Mouse (Mus musculus): ENCODE data around the gene Gfpt1. TPM values are rescaled to one million over a fixed set of nuclear protein-coding genes. Genes with fewer than 3 reads are reported as not detected.
"Not testable (repeated sequence)": the region's sequence is repeated elsewhere in the genome, so short reads cannot be mapped to it uniquely, and the experiment has no call there.

Gfpt1 gene
- total RNA-seq, 2 experiments from 2014 or later = 48.5 to 49.7 TPM

DNA sequence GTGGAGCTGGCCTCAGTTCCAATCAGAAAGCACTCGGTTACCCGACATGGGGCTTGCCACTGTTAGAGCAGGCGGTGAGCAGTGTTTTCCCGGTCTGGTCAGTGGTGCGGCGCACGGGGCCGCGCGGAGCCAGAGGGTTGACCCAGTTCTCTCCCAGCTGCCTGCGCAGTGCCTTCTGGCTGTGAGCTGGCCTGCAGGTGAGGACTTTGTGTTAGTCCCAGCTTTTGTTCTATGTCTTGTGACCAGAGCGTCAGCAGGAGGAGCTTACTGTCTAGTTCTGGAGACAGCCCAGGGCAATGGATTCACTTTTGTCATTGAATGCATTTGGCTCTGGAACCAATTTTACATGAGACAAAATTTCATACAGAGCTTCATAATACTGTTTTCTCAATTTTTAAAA is 20.9 kb upstream of the Gfpt1 start:
- no peak overlapping the region for H3K4me3 ChIP-seq
- DNase-seq (ENCODE audit: low spot score in 2 of 2) = no peak
- TF ChIP-seq CTCF (conservative IDR thresholded peaks at IDR 0.05) = no peak
- H3K27ac ChIP-seq = no peak overlapping the region

DNA sequence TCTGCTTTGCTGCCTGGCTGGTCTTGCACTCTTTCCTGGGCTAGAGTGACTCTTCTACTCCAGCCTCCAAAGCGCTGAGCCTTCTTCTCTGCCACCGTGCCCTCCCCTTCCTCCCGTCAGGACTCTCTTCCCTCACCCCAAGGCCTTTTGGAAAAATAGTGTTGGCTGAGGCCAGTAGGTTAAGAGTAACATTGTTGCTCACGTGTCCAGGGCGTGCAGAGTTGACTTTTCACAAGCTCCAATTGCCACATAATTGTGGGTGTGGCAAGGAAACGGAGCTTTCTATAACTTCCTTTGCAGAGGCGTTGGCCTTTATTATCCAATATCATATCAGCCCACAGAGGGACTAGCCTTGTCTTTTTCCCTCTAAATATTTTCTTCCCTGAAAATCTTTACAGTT is 15.7 kb upstream of the Gfpt1 start:
- no peak for DNase-seq (ENCODE audit: low spot score in 2 of 2)
- no peak overlapping the region for H3K4me3 ChIP-seq
- no peak for TF ChIP-seq CTCF (conservative IDR thresholded peaks at IDR 0.05)

DNA sequence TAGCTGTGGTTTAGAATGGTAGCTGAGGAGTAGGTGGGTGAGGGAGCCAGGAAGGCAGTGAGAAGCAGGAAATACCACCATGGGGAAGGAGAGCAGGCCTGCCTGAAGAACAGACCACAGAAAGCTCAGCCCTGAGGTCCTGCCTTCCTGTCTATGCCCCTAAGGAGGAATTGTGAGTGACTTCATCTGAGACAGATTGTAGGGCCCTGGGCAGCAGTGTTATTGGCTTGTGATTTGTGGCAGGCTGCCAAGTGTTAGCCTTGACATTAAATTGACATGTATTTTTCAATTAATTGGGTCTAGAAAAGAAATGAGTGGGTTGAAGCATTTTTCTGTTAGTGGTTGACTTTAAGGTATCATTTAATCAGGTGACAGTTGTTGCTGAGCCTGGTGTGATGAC is 13.8 kb upstream of the Gfpt1 start:
- DNase-seq (ENCODE audit: low spot score in 2 of 2) = no peak
- TF ChIP-seq CTCF (conservative IDR thresholded peaks at IDR 0.05) = no peak
- Histone ChIP-seq H3K27ac (no peak overlapping the region), H3K4me3 (no peak overlapping the region)

More for the DNA sequence above, 15.7 kb upstream of the Gfpt1 start:
- H3K27ac ChIP-seq = no peak overlapping the region

DNA sequence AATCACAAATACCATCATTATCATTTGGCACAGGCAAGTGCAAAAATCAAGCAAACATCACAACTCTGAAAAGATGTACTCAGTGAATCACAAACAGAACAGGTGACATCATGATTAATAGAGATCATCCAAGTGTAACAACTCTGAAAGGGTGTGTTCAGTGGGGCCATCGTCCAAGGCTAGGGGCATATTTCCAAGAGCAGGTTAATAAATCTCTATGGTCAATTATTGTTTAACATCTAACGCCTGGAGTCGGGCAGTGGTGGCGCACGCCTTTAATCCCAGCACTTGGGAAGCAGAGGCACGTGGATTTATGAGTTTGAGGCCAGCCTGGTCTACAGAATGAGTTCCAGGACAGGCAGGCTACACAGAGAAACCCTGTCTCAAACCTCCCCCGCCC is 11.3 kb upstream of the Gfpt1 start:
- not testable (repeated sequence) for H3K27ac ChIP-seq; DNase-seq (ENCODE audit: low spot score in 2 of 2); H3K4me3 ChIP-seq

DNA sequence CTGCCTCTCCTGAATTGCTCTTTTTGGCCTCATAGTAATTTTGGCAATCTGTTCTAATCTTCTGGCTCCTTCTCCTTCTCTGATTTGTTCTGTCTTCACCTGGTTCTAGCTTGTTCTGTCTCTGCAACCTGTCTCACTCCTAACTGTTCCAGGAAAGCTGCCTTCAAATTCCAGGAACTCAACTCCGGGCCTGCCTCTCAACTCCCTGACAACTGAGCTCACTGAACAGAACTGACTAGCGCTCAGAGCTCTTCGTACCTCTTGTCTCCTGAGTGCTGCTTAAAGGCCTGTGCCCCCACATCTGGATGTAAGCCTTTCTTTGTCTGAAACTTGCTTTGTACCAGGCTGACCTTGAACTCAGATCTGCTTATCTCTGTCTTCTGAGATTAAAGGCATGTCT is 10.2 kb upstream of the Gfpt1 start:
- no peak for DNase-seq (ENCODE audit: low spot score in 2 of 2)
- Histone ChIP-seq H3K4me3 (no peak overlapping the region), H3K27ac (no peak overlapping the region)
- TF ChIP-seq CTCF (conservative IDR thresholded peaks at IDR 0.05) = no peak

DNA sequence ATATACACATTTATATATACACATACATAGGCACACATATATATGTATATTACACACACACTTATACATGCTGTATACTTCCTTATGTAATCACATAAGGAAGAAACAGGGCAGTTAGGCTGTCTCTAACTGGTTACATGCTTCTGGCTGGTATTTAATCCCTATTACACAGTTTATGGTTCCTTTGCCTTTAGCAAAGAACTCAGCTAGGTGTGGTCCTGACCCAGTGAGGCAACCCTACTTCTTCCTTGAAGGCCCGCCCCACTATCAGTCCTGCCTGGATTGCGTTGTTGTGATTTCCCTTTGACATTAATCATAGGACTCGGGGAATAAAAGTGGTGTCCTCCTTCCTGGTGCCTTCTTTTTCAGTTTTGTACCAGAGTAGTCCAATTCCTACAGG is 8.3 kb upstream of the Gfpt1 start:
- H3K4me3 ChIP-seq = no peak overlapping the region
- no peak for DNase-seq (ENCODE audit: low spot score in 2 of 2)
- TF ChIP-seq CTCF (conservative IDR thresholded peaks at IDR 0.05) = no peak

DNA sequence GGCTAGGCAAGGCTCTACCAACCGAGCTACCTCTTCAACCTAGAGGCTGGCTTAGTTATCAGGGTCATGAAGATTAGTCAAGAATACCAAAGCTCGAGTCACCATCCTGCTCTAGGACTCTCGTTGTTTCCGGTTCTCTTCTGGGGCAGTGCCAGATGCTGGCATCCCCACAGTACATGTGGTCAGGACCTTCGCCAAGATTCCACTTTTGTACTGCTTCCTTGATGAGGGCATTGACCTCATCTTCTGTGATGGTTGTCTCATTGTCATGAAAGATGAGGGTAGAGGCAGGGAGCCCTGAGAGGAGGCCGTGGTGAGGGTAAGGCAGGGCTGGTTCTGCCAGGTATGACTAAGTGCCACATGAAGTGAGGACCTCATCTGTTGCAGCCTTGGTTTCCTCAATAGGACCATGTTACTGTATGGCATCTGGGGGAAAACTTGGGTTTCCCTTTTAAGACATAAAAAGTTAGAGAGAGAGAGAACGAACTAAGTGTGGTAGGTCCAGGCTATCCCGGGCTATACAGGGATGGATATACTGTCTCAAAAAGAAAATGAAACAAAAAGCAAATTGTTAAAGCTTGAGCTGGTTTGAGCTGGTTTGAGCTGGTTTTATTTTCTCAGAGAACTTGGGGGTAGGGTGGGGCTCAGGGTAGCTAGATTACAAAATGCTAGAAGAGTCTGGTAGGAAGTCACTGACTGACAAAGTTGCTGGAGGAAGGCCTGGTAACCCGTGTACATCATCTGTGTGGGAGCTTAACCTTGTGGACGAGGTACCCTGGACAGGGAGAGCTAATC is 4.6 kb upstream of the Gfpt1 start:
- DNase-seq (ENCODE audit: low spot score in 2 of 2) = no peak
- H3K4me3 ChIP-seq = no peak overlapping the region
- no peak overlapping the region for H3K27ac ChIP-seq
- no peak for TF ChIP-seq CTCF (conservative IDR thresholded peaks at IDR 0.05)

More for the DNA sequence above, 8.3 kb upstream of the Gfpt1 start:
- H3K27ac ChIP-seq = no peak overlapping the region

DNA sequence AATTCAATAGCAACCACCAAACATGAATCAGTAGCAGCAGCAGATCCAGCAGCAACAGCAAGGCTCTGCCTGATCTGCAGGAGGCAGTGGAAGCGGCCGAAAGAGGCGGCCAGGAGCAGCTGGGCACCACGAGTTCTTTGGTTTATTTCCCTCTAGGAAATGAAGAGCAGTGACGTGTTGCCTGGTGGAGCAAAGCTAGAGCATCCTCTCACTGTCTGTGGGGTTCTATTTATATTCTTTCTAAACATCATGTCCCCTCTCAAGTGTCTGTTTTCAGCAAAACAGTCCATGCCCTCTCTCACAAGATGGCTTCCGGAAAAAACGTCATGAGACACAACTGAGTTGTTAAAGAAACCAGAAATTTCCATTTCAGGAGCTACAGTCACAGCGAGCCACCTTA is 3.5 kb upstream of the Gfpt1 start:
- TF ChIP-seq CTCF (conservative IDR thresholded peaks at IDR 0.05) = no peak
- DNase-seq (ENCODE audit: low spot score in 2 of 2) = no peak
- Histone ChIP-seq H3K4me3 (no peak overlapping the region), H3K27ac (no peak overlapping the region)

DNA sequence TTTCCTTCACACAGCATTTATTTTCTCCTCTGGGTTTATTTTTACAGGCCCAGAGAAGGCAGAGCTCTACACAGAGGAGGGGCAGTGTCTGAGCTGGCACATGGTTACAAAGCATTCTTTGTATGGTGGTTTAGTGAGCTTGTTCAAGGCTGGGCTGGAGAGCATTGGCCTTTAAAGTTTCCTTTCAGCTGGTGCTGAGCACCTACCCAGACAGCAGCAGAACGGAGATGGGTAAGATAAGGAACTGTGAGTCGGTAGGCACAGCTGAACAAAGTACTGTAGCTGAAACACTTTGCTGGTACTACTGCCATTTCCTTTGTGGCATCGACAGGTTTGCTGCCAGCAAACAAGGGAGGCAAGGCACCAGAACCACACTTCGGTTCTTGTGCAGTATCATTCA is 1.7 kb upstream of the Gfpt1 start:
- DNase-seq (ENCODE audit: low spot score in 2 of 2) = peak in 1 of 2 experiments; percentile 56
- peak overlapping the region; percentile 69 for H3K27ac ChIP-seq
- no peak overlapping the region for H3K4me3 ChIP-seq
- no peak for TF ChIP-seq CTCF (conservative IDR thresholded peaks at IDR 0.05)

DNA sequence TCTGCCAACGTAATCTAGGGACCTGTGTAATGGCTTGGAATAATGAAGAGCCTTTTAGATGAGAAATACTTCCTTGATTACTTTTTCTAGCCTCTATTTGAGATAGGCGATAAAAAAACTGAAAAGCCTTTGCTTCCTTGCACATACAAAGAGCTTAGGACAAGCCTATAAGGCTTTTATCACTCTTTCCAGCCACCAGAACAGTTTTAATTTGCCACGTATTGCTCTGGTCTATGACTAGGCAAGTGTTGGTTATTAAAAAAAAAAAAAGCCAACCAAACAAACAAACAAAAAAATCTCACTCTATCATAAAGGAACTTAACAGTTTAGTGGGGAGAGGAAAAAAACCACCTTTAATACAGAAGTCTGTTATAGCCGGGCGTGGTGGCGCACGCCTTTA is 1.2 kb upstream of the Gfpt1 start:
- no peak for DNase-seq (ENCODE audit: low spot score in 2 of 2)
- H3K27ac ChIP-seq = peak overlapping the region; percentile 69
- no peak overlapping the region for H3K4me3 ChIP-seq

DNA sequence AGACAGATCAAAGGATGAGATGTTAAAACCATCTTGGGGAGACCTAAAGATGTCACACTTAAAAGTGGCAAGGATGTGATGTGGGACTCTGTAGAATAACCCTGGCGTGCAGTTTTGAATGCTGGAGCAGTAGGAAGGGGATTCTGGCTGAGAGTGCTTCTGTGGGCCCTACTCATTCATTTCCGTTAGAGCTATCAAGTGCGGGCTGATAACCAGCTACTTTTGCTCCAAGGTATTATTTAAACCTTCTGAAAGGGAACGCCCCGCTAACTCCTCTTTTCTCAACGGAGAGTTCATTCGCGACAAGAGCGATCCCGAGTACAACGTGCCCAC is 676 bp upstream of the Gfpt1 start:
- Histone ChIP-seq H3K27ac (peak overlapping the region; percentile 99), H3K4me3 (peak overlapping the region; percentile 89)
- TF ChIP-seq CTCF (conservative IDR thresholded peaks at IDR 0.05) = no peak
- no peak for DNase-seq (ENCODE audit: low spot score in 2 of 2)

More for the DNA sequence above, 1.2 kb upstream of the Gfpt1 start:
- no peak for TF ChIP-seq CTCF (conservative IDR thresholded peaks at IDR 0.05)

DNA sequence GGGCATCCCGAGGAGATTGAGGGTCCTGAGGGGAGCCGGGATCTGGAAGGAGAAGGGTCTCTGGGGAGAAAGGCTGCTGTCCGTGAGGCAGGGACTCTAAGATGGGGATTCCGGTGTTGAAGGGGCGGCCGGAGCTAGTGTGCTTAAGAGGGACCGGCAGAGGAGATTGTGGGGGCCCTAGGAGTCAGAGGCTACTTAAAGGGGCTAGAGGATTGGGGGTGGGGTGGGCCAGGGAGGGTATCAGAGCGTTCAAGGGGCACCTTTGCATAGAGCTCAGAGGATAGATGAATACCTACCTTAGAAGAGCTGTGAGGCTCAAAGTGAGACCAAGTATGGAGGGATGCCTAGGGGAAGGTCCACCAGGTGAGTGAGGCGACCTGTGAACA is 478 bp downstream of the Gfpt1 start:
- TF ChIP-seq CTCF (conservative IDR thresholded peaks at IDR 0.05) = no peak
- DNase-seq (ENCODE audit: low spot score in 2 of 2) = no peak
- Histone ChIP-seq H3K4me3 (peak overlapping the region; percentile 89), H3K27ac (peak overlapping the region; percentile 99)

DNA sequence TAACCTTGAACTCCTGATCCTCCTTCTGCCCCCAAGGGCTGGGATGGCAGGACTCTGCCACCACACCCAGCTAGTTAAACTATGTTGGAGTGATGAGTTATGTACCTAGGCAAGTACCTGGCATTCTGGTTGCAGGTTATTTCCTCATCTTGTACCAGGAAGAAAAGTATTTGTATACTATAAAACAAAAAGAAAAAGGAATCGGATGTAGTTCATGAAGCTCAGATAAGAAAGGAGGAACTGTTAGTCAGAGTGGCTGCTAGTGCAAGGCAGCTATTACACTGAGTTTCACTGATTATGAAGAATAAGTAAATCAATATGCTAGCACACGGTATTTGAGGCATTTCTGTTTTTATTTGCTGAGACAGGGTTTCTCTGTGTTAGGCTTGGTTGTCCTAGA is 2.2 kb downstream of the Gfpt1 start:
- no peak for DNase-seq (ENCODE audit: low spot score in 2 of 2)
- Histone ChIP-seq H3K27ac (no peak overlapping the region), H3K4me3 (no peak overlapping the region)
- no peak for TF ChIP-seq CTCF (conservative IDR thresholded peaks at IDR 0.05)

DNA sequence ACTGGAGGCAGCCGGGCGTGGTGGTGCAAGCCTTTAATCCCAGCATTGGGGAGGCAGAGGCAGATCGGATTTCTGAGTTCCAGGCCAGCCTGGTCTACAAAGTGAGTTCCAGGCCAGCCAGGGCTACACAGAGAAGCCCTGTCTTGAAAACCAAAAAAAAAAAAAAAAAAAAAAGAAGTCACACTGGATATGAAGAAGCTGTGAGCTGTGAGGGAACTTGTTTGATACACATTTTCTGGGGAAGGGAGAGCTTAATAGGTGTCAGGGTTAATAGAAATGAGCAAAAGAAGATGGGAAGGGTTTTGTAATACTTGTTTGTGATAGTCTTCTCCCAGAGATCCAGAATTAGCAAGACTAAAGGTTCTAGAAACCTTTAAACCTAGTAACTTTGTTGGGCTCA is 2.9 kb downstream of the Gfpt1 start:
- TF ChIP-seq CTCF (conservative IDR thresholded peaks at IDR 0.05) = no peak
- no peak for DNase-seq (ENCODE audit: low spot score in 2 of 2)
- no peak overlapping the region for H3K4me3 ChIP-seq
- no peak overlapping the region for H3K27ac ChIP-seq

DNA sequence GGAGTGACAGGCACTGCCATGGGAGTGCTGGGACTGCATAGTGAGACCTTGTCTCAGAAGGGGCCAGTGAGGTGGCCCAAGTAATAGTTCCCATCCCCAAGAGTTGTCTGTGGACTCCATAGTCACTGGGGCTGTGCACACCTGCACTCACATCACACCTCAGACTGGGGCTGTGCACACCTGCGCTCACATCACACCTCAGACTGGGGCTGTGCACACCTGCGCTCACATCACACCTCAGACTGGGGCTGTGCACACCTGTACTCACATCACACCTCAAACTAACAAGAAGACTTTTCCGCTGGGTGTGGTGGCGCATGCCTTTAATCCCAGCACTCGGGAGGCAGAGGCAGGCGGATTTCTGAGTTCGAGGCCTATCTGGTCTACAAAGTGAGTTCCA is 6.1 kb downstream of the Gfpt1 start:
- H3K27ac ChIP-seq; H3K4me3 ChIP-seq; DNase-seq (ENCODE audit: low spot score in 2 of 2): not testable (repeated sequence)
